27 mouse cellular contexts compared by ENCODE assay signal in the genomic region with DNA sequence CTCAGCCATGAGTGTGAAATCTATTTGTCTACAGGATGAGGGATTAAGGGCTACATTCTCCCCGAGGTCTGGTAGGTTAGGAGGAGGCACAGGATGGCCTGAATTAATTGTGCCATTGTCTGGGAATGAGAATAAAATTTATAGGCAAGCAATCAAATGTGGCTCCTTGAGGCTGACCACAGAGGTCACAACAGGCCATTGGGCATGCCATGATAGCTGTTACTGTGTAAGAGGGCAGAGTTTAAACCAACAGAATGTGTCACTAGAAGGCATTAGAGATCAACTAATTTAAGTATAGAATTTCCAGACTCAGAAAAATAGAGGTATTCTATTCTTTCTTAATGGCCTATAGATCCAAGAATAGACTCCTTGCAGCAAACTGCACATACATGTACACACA.
"Had no signal": no experiment of that assay in that cellular context is flagged by ENCODE, and none has a peak within 500 bp of the region (broad histone marks: within the 10 kb centered on the region; RNA-seq: fewer than 3 reads in every experiment).

No protein-coding gene starts in this region.

- H3K9ac ChIP-seq: heart, embryonic 12.5 days; hindbrain, embryonic 12.5 days; hindbrain, embryonic 14.5 days; intestine, embryonic 15.5 days; limb, embryonic 13.5 days; limb, embryonic 15.5 days; liver, embryonic 13.5 days had no signal

- DNase-seq: gastrocnemius, adult 2 months; gastrocnemius, postnatal 10 days; gastrocnemius, postnatal 25 days; heart, adult 18-20 months; heart, postnatal 10 days; heart, postnatal 4 days; kidney, adult 18-20 months; kidney, adult 8-10 months; kidney, postnatal 10 days; kidney, postnatal 25 days; kidney, postnatal 4 days; layer of hippocampus, postnatal 36 days; left cerebral cortex, postnatal 4 days; liver, embryonic 13.5 days had no signal

- H3K4me3 ChIP-seq: gastrocnemius, adult 2 months; heart, embryonic 10.5 days; heart, embryonic 12.5 days; hindbrain, embryonic 10.5 days; hindbrain, embryonic 12.5 days; intestine, embryonic 15.5 days; layer of hippocampus, adult 2 months; limb, embryonic 13.5 days; limb, embryonic 15.5 days; liver, embryonic 13.5 days had no signal

- ATAC-seq: hindbrain, embryonic 16.5 days; inflammation-experienced regulatory T-cells, adult 6 months; intestine, embryonic 15.5 days; intestine, postnatal 0 days had no signal

- H3K27me3 ChIP-seq: heart, embryonic 12.5 days; hindbrain, embryonic 12.5 days; intestine, embryonic 15.5 days; limb, embryonic 13.5 days; limb, embryonic 15.5 days; liver, embryonic 13.5 days had no signal

- H3K4me2 ChIP-seq: heart, embryonic 12.5 days; hindbrain, embryonic 12.5 days; hindbrain, embryonic 14.5 days; intestine, embryonic 15.5 days; limb, embryonic 13.5 days; limb, embryonic 15.5 days; liver, embryonic 11.5 days; liver, embryonic 13.5 days had no signal

- H3K9me3 ChIP-seq: heart, embryonic 10.5 days; hindbrain, embryonic 12.5 days; intestine, embryonic 15.5 days; limb, embryonic 15.5 days; liver, embryonic 13.5 days had no signal

- H3K36me3 ChIP-seq: heart, embryonic 10.5 days; heart, embryonic 12.5 days; hindbrain, embryonic 10.5 days; hindbrain, embryonic 12.5 days; intestine, embryonic 15.5 days; limb, embryonic 13.5 days; limb, embryonic 15.5 days; liver, embryonic 13.5 days had no signal

- H3K4me1 ChIP-seq: hindbrain, embryonic 10.5 days had no signal

- H3K27ac ChIP-seq: gastrocnemius, adult 2 months; heart, embryonic 10.5 days; hindbrain, embryonic 10.5 days; hindbrain, embryonic 12.5 days; hindbrain, embryonic 14.5 days; intestine, embryonic 15.5 days; layer of hippocampus, adult 2 months; limb, embryonic 13.5 days; limb, embryonic 15.5 days; liver, embryonic 13.5 days had no signal
